Mouse (Mus musculus) C2C12 (cell line): ENCODE measurements at regions not wholly inside any gene's neighbourhood (a gene's known extent, or its start where the extent isn't known, plus 50 kb on each side); places are given as distances from the start of the nearest gene placed in this dataset.

ENCODE experiments used
- CEBPB ChIP-seq: IDR thresholded peaks from one replicate; pipeline ENCODE4 v1.6.1; 2011; ENCODE audit warnings: low read depth, mild to moderate bottlenecking, control low read depth, moderate library complexity
- CTCF ChIP-seq: IDR thresholded peaks from one replicate; pipeline ENCODE4 v1.5.1; 2011; ENCODE audit not compliant: control insufficient read depth, insufficient read depth, insufficient read length
- FOSL1 ChIP-seq: IDR thresholded peaks from one replicate; pipeline ENCODE4 v1.8.0; 2011; ENCODE audit warnings: mild to moderate bottlenecking, low read length; ENCODE audit not compliant: poor library complexity, insufficient read depth, severe bottlenecking
- MAX ChIP-seq: IDR thresholded peaks from one replicate; pipeline ENCODE4 v1.6.1; 2011; ENCODE audit warnings: mild to moderate bottlenecking, control low read depth
- MYOD1 ChIP-seq: IDR thresholded peaks from one replicate; pipeline ENCODE4 v1.6.1; 2011; ENCODE audit warnings: low read depth; ENCODE audit not compliant: control insufficient read depth, insufficient read length
- MYOG ChIP-seq: IDR thresholded peaks from one replicate; pipeline ENCODE4 v1.6.1; 2011; ENCODE audit not compliant: control insufficient read depth, insufficient read length; ENCODE audit errors: extremely low read depth
- USF1 ChIP-seq: IDR thresholded peaks from one replicate; pipeline ENCODE4 v1.6.1; 2011; ENCODE audit warnings: low read depth, mild to moderate bottlenecking, control low read depth, moderate library complexity

GRCm38 (mm10) chr14:71334022-71334421 is 734.4 kb upstream of the Fam160b2 start:
- TF ChIP-seq CTCF (no peak), USF1 (no peak), MAX (no peak), MYOD1 (no peak), MYOG (no peak), CEBPB (no peak), FOSL1 (no peak)
